Mouse (Mus musculus) forebrain, embryonic 10.5 days (tissue): ENCODE measurements around the gene BC004004. TPM values are rescaled to one million over a fixed set of nuclear protein-coding genes. Genes with fewer than 3 reads are reported as not detected.
"Not testable (repeated sequence)": the region's sequence is repeated elsewhere in the genome, so short reads cannot be mapped to it uniquely, and the experiment has no call there.

Experiments
- DNase-seq: peaks from one replicate; pipeline ENCODE4 v3.0.0-alpha.2; 2017; ENCODE audit warnings: low spot score; ENCODE audit errors: extremely low spot score
- H3K27ac ChIP-seq: fragments of 300-500 bp; sonication (generic); 2 replicates; pipeline ENCODE4 v1.5.1; 2016; ENCODE audit warnings: mild to moderate bottlenecking
- H3K27me3 ChIP-seq: fragments of 300-500 bp; sonication (generic); 2 replicates; pipeline ENCODE4 v1.6.1; 2016; ENCODE audit warnings: mild to moderate bottlenecking; ENCODE audit not compliant: poor library complexity, severe bottlenecking
- H3K36me3 ChIP-seq: fragments of 300-500 bp; sonication (generic); replicated peaks from 2 replicates; pipeline ENCODE4 v1.6.1; 2016; ENCODE audit warnings: mild to moderate bottlenecking, moderate library complexity
- H3K4me1 ChIP-seq: fragments of 300-500 bp; sonication (generic); 2 replicates; pipeline ENCODE4 v1.6.1; 2016
- H3K4me3 ChIP-seq: fragments of 300-500 bp; sonication (generic); 2 replicates; pipeline ENCODE4 v1.5.1; 2016; ENCODE audit warnings: mild to moderate bottlenecking, moderate library complexity
- H3K9me3 ChIP-seq: fragments of 300-500 bp; sonication (generic); 2 replicates; pipeline ENCODE4 v1.6.1; 2016; ENCODE audit warnings: mild to moderate bottlenecking, moderate library complexity
- WGBS: fragments of 180-500 bp; shearing (Covaris S2); methylation state at CpG from one replicate; pipeline ENCODE4 v1.1.7; 2016; 5-methylcytosine and 5-hydroxymethylcytosine counted together
- polyA plus RNA-seq: library from polyadenylated mRNA; unstranded; fragments of >200 nt; fragmentation: Nextera tagmentation; extraction: Ambion mirVana; gene quantifications from 2 replicates; pipeline ENCODE4 v1.2.1, GENCODE M21; 2016

The BC004004 gene
- polyA plus RNA-seq, 1 experiment from 2014 or later, result 56.6 TPM

DNA sequence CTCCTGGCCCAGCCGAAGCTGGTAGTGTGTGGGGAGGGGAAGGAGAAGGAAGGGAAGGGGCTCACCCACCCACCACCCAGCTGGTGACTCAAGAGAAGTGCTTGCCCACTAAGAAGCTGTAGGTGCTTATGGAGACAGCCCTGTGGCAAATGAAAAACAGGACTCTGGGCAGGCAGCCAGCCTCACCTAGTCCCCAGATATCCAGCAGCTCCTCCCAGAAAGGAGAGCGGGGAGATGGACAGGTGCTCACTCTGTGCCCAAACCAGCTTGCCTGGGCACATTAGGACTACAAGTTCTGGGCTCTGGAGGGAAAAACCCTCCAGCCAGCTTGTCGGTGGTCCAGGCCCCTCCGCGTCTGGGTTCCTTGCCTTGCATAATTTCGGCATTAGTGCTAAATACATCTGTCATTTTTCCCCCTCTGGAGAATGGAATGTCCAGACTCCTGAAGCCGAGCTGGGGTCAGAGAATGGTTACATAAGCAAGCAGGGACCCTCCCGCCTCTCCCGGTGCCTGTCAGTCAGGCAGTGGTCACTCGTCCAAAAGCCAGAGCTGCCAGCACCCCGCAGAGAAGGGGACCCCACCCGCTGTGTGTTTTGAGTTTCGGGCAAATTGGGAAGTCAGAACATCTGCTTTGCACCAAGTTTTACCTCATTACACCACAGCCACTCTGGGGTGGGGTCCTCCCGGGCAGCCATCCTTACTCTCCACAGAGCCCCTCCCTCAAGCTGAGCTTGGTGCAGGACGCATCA is 36.6 kb downstream of the BC004004 start:
- Histone ChIP-seq H3K9me3 (peaks cover 3% of the 10 kb centered on the region; the same call in 1 of the 2 replicates), H3K27ac (peak overlapping the region; percentile 56), H3K4me3 (no peak overlapping the region), H3K27me3 (no peaks in the 10 kb centered on the region), H3K4me1 (peaks cover 48% of the 10 kb centered on the region), H3K36me3 (peaks cover 22% of the 10 kb centered on the region)
- no peak for DNase-seq
- 28% methylated on average over 15 of the region's 15 CpGs for WGBS

DNA sequence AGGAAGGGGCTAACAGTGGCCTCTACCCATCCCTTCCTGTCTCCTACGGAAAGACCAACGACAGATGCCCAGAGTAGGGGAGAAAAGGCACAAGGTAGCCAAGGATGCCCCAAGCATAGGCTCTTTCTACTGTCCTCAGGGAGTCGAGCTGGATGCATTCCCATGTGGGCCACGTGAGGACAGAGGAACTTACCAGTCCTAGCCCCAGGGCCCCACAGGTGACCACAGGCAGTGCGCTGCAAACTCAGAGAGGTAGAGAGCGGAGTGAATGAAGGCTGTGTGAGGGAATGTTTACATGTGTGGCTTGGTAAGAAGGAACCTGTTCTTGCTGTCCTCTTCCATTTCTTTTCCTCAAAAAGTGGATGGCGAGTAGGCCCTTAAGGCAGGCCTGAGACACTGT is 37.3 kb downstream of the BC004004 start:
- peak overlapping the region; percentile 56; the same call in 1 of the 2 replicates for H3K27ac ChIP-seq
- DNase-seq, result no peak
- WGBS, result 55% methylated on average over 7 of the region's 7 CpGs

DNA sequence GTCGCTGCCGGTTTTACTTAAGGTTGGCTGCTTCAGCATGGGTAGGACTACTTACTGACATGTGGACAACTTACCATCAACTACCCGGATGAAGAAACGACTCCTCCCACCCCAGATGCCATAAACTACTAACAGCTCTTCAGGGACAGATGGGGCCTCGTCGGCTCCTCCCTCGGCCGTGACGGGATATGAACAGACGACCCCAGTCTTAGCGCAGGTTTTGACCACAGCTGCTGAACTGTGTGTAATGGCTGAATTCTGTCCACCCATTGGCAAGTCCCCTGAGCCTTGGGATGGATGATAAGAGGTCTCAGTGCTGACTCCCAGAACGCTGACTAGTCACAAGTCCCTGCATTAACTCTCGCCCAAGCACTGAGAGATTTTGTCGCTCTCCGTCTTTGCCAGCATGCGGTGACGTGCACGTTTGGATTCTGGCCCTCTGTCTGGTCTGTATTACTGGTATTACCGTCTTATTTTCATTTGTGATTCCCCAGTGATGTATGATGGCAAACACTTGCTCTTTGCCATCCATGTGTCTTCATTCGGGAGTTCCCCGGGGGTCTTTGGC is 41.6 kb downstream of the BC004004 start:
- H3K27me3 ChIP-seq, result no peaks in the 10 kb centered on the region
- H3K4me3 ChIP-seq, result no peak overlapping the region
- WGBS, result 91% methylated on average over 21 of the region's 21 CpGs
- peaks cover 20% of the 10 kb centered on the region for H3K4me1 ChIP-seq
- peaks cover 6% of the 10 kb centered on the region for H3K9me3 ChIP-seq
- H3K36me3 ChIP-seq, result no peaks in the 10 kb centered on the region
- DNase-seq, result no peak
- H3K27ac ChIP-seq, result no peak overlapping the region

More for the DNA sequence above, 37.3 kb downstream of the BC004004 start:
- Histone ChIP-seq H3K9me3 (no peaks in the 10 kb centered on the region), H3K36me3 (peaks cover 16% of the 10 kb centered on the region), H3K4me1 (peaks cover 48% of the 10 kb centered on the region), H3K27me3 (no peaks in the 10 kb centered on the region), H3K4me3 (no peak overlapping the region)

DNA sequence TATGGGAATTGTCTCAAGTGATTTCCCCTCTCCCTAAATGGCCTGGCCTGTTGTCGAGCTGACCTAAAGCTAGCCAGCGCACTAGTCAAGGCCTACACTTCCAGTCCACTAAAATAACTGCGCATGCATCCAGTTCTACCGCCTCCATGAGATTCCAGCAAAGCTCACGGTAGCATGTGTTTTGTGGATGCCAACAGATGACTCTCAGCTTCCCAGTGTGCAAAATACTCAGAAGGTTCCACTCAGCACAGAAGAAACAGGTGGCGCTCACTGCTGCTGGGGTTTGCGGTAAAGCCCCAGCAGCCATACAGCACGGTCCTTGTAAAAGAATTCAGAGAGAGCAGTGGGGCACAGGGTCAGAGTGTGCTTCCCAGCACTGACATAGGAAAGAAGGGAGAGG is 43.0 kb downstream of the BC004004 start:
- DNase-seq, result no peak
- H3K4me3 ChIP-seq, result no peak overlapping the region
- WGBS, result 92% methylated on average over 8 of the region's 8 CpGs
- no peak overlapping the region for H3K27ac ChIP-seq
- H3K4me1 ChIP-seq, result peaks cover 20% of the 10 kb centered on the region
- H3K27me3 ChIP-seq, result no peaks in the 10 kb centered on the region
- H3K9me3 ChIP-seq, result peaks cover 6% of the 10 kb centered on the region
- no peaks in the 10 kb centered on the region for H3K36me3 ChIP-seq

DNA sequence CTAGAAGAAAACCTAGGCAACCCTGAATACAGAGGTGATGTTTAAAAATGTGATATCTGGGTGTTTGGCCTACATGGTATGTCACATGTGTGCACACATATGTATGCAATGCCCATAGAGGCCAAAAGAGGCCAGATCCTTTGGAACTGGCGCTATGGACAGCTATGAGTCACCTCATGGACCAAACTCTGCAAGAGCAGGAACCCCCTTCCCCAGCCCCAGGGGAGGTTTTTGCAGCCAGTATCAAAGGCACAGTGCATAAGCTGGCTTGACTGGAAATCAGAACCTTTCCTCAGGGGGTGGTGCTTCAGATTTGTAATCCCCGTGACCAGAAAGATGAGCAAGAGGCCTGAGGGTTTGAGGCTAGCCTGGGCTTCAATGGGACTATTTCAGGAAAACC is 43.5 kb downstream of the BC004004 start:
- Histone ChIP-seq H3K9me3 (peaks cover 6% of the 10 kb centered on the region), H3K27me3 (no peaks in the 10 kb centered on the region), H3K4me1 (peaks cover 25% of the 10 kb centered on the region), H3K36me3 (no peaks in the 10 kb centered on the region), H3K27ac (no peak overlapping the region), H3K4me3 (no peak overlapping the region)
- DNase-seq, result no peak
- 99% methylated on average over 2 of the region's 2 CpGs for WGBS

DNA sequence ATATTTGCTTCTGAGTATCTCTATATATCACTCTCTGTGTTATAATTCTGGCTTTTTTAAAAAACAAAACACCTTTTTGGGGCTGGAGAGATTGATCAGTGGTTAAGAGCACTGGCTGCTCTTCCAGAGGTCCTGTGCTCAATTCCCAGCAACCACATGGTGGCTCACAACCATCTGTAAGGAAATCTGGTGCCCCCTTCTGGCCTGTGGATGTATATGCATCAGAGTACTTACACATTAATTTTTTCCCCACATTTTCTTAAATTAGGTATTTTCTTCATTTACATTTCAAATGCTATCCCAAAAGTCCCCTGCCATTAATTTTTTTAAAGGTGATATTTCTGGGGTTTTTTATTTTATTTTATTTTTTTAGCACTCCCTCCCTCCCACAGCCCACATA is 44.7 kb downstream of the BC004004 start:
- H3K9me3 ChIP-seq, result peaks cover 6% of the 10 kb centered on the region
- DNase-seq, result no peak
- H3K36me3 ChIP-seq, result no peaks in the 10 kb centered on the region
- no peak overlapping the region for H3K27ac ChIP-seq
- no peaks in the 10 kb centered on the region for H3K27me3 ChIP-seq
- H3K4me1 ChIP-seq, result peaks cover 20% of the 10 kb centered on the region
- H3K4me3 ChIP-seq, result no peak overlapping the region

DNA sequence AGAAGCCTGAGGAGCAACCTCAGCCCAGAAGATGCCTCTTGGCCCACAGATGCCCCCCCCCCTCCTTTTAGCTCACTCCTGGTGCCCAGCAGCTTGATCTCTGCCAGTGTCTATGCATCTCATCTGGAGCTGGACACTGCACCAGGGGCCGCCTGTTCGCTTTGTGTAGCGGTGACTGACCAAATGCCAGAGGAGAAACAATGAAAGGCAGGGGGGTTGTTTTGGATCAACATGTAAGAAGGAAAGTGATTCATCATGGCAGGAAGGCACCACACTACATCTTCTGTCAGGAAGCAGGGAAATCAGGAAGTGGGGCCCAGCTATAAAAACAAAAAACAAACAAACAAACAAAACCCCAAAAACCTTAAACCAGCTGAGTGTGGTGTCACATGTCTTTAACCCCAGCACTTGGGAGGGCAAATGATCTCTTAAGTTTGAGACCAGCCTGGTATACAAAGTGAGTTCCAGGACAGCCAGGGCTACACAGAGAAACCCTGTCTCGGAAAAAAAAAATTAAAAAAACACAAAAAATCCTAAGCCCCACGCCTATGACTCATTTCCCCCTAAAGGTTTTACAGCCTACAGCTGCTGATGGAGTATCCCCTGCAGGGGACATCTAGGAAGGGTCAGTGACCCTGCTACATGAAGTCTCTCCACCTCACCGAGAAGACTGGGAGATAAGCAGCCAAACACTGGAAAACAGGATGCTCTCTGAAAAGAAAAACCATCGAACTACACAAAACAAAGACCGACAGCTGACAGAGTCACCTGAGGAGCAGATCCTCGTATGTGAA is 47.3 kb downstream of the BC004004 start:
- Histone ChIP-seq H3K4me3 (no peak overlapping the region), H3K36me3 (no peaks in the 10 kb centered on the region), H3K27me3 (peaks cover 24% of the 10 kb centered on the region), H3K4me1 (peaks cover 34% of the 10 kb centered on the region), H3K9me3 (peaks cover 6% of the 10 kb centered on the region), H3K27ac (peak overlapping the region; percentile 71)
- DNase-seq, result no peak
- WGBS, result 49% methylated on average over 9 of the region's 9 CpGs

DNA sequence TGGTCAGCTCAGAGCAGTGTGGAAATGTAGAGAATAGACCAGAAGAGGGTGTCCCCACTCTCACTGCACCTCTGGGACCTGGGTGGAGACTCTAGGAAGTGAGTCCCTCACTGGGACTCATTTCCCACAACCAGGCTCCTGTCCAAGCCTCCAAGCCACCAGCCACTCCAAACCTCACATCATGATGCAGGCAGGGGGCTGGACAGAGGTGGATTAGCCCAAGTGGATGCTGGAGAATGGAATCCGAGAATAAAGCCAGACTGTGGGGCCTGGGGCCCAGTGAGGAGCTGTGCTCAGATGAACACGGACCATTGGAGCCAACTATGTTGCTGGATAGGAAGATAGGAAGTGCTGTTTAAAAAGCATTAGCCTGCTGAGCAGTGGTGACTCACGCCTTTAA is 48.3 kb downstream of the BC004004 start:
- Histone ChIP-seq H3K4me3 (no peak overlapping the region), H3K9me3 (peaks cover 6% of the 10 kb centered on the region), H3K4me1 (peaks cover 42% of the 10 kb centered on the region), H3K36me3 (no peaks in the 10 kb centered on the region), H3K27me3 (peaks cover 34% of the 10 kb centered on the region), H3K27ac (peak overlapping the region; percentile 48; the same call in 1 of the 2 replicates)
- 74% methylated on average over 3 of the region's 3 CpGs for WGBS
- DNase-seq, result no peak

DNA sequence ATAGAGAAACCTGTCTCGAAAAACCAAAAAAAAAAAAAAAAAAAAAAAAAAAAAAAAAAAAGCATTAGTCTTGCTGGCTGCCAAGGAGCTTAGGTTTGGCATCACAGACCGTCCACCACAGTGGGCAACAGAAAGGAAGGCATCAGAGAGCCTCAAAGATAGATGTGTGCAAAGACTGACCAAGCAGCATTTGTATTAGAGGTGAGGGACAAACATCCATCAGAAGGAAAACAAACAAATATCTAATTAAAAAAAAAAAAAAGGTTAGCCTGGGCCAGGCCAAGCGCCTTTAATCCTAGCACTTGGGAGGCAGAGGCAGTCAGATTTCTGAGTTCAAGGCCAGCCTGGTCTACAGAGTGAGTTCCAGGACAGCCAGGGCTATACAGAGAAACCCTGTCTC is 48.8 kb downstream of the BC004004 start, which contains the start of gene Pi16:
Gene Pi16, plus strand, starts transcription at position 301 of the 400 bp plus-strand sequence.
- DNase-seq, H3K4me3 ChIP-seq, H3K9me3 ChIP-seq, H3K36me3 ChIP-seq: not testable (repeated sequence)
- WGBS, result 93% methylated on average over 3 of the region's 3 CpGs
- Histone ChIP-seq H3K4me1 (peaks cover 47% of the 10 kb centered on the region), H3K27me3 (peaks cover 39% of the 10 kb centered on the region), H3K27ac (peak within 1 kb of the TSS; percentile 48; the same call in 1 of the 2 replicates)

DNA sequence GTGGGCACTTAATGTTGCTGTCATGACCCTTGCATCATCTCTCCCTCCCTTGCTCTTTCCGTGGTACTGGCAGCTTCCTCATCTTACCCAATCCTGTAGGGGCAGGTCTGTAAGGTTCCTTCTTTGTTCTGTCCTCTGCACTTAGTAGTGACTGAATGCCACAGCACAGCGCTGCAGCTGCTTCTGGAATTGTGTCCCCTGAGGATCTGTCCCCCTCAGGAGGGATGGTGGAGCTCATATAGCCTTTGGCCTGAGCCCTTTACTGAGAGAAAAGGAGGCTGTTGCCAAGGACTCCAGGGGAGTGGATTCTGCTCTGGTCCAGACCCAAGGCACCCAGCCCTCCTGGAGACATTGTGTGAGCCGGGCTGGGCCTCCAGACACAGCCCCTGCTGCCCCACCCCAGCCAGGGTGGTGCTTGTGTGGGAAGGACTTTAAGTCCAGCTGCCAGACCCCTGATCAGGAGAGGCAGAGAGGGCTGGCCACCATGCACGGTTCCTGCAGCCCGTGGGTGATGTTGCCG is 50.2 kb downstream of the BC004004 start:
- Histone ChIP-seq H3K4me3 (no peak overlapping the region), H3K9me3 (no peaks in the 10 kb centered on the region), H3K27ac (peak overlapping the region; percentile 48), H3K4me1 (peaks cover 53% of the 10 kb centered on the region), H3K36me3 (no peaks in the 10 kb centered on the region), H3K27me3 (peaks cover 53% of the 10 kb centered on the region)
- DNase-seq, result no peak
- WGBS, result 54% methylated on average over 6 of the region's 6 CpGs

DNA sequence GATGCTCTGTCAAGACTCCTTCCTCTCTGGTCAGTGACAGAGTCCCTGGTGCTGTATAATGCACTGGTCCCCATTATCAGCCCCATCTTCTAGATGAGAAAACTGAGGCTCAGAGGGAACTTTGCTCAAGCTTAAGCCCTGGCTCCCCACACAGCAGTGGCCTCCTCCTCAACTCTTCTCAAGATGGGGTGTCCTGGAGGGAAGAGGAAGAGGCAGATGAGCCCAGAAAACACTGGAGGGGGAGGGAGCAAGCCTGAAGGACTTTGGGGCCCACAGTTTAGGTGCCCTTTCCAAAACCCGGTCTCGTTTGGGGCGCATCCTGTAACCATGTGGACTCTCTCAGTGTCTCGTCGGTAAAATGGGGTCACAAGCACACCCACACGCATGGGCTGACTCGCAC is 50.9 kb downstream of the BC004004 start:
- Histone ChIP-seq H3K36me3 (no peaks in the 10 kb centered on the region), H3K9me3 (no peaks in the 10 kb centered on the region), H3K27ac (no peak overlapping the region), H3K4me3 (no peak overlapping the region), H3K4me1 (peaks cover 53% of the 10 kb centered on the region), H3K27me3 (peaks cover 60% of the 10 kb centered on the region)
- WGBS, result 88% methylated on average over 7 of the region's 7 CpGs
- no peak for DNase-seq

DNA sequence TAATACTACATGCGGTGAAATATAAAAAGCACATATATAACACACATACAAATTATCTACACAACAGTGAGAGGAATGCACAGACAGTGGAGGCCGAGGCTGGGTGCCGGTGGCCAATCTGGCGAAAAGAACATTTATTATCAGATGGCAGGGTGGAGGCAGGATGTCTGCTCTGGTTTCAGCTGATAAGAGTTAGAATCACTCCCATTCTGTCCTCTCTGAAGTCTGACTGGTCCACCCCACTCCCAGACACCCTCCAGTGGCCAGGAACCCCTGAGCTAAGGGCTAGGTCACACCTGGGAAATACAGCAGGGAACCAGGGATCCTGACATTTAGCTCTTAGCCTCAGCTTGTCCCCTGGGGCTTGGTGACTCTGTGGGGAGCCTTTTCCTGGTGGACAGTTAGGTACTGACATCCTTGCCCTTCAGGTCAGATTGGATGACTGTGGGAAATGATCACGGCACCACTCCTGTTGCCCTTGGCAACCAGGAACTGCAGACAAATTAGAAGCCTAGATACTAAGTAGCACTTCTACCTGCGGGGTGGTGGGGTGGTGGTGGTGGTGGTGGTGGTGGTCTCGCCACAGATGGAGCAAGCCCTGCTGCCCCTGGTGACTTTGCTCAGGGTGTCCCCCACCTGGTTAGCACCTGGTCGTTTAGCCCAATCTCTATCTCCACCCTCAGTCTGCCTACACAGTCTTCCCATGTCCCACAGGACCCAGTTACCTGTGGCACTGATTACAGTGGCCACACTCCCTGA is 51.5 kb downstream of the BC004004 start:
- WGBS, result 73% methylated on average over 8 of the region's 8 CpGs
- H3K27me3 ChIP-seq, result peaks cover 63% of the 10 kb centered on the region
- no peaks in the 10 kb centered on the region for H3K9me3 ChIP-seq
- H3K4me3 ChIP-seq, result no peak overlapping the region
- H3K36me3 ChIP-seq, result no peaks in the 10 kb centered on the region
- H3K27ac ChIP-seq, result no peak overlapping the region
- DNase-seq, result no peak
- peaks cover 50% of the 10 kb centered on the region for H3K4me1 ChIP-seq
